Mouse (Mus musculus) cerebral cortex, adult 2 months (tissue): ENCODE measurements around the gene Cenpm.

Source experiments
- WGBS: fragments of 180-500 bp; shearing (Covaris S2); methylation state at CpG from one replicate; pipeline ENCODE4 v1.1.7; 2018; 5-methylcytosine and 5-hydroxymethylcytosine counted together

Gene Cenpm

GRCm38 (mm10) chr15:82244115-82244804 lies at the start of gene Cenpm:
TSS of gene Cenpm (minus strand) at chr15:82244748.
- under 1% methylated on average over 65 of the region's 65 CpGs for WGBS

GRCm38 (mm10) chr15:82294059-82294458 lies 49.5 kb upstream of the Cenpm start:
- 13% methylated on average over 8 of the region's 8 CpGs for WGBS

- 6% methylated on average over 7 of the region's 7 CpGs for WGBS
These were observed 48.7 kb upstream of the Cenpm start for GRCm38 (mm10) chr15:82293271-82293711.

GRCm38 (mm10) chr15:82292851-82293250 lies 48.3 kb upstream of the Cenpm start:
- WGBS = 37% methylated on average over 5 of the region's 5 CpGs

GRCm38 (mm10) chr15:82290252-82290651 lies 45.7 kb upstream of the Cenpm start:
- 79% methylated on average over 7 of the region's 7 CpGs for WGBS

- 70% methylated on average over 12 of the region's 12 CpGs for WGBS
These were observed 41.6 kb upstream of the Cenpm start for GRCm38 (mm10) chr15:82286157-82286556.

- 38% methylated on average over 4 of the region's 4 CpGs for WGBS
These were observed 36.1 kb upstream of the Cenpm start for GRCm38 (mm10) chr15:82280638-82281037.

- WGBS = 35% methylated on average over 5 of the region's 5 CpGs
These were observed 33.0 kb upstream of the Cenpm start for GRCm38 (mm10) chr15:82277591-82277990.

- WGBS = under 1% methylated on average over 63 of the region's 86 CpGs
These were observed 30.7 kb upstream of the Cenpm start for GRCm38 (mm10) chr15:82274927-82275901.

- 28% methylated on average over 6 of the region's 6 CpGs for WGBS
These were observed 30.0 kb upstream of the Cenpm start, which contains the start of gene Sept3 for GRCm38 (mm10) chr15:82274593-82274926. TSS of gene Sept3 (plus strand) at chr15:82274893.

- 89% methylated on average over 6 of the region's 6 CpGs for WGBS
These were observed 27.7 kb upstream of the Cenpm start for GRCm38 (mm10) chr15:82272295-82272694.

- WGBS = 1% methylated on average over 5 of the region's 5 CpGs
These were observed 26.7 kb upstream of the Cenpm start for GRCm38 (mm10) chr15:82271201-82271600.

- WGBS = 65% methylated on average over 9 of the region's 9 CpGs
These were observed 24.2 kb upstream of the Cenpm start for GRCm38 (mm10) chr15:82268783-82269182.

- WGBS = 35% methylated on average over 3 of the region's 3 CpGs
These were observed 23.6 kb upstream of the Cenpm start for GRCm38 (mm10) chr15:82268185-82268584.

- 5% methylated on average over 6 of the region's 6 CpGs for WGBS
These were observed 21.8 kb upstream of the Cenpm start for GRCm38 (mm10) chr15:82266356-82266755.

- WGBS = 20% methylated on average over 16 of the region's 16 CpGs
These were observed 15.0 kb upstream of the Cenpm start for GRCm38 (mm10) chr15:82259510-82259909.

GRCm38 (mm10) chr15:82255944-82256383 lies 11.4 kb upstream of the Cenpm start:
- WGBS = 10% methylated on average over 10 of the region's 10 CpGs

GRCm38 (mm10) chr15:82255248-82255647 lies 10.7 kb upstream of the Cenpm start:
- WGBS = 28% methylated on average over 4 of the region's 4 CpGs

- WGBS = 94% methylated on average over 6 of the region's 6 CpGs
These were observed 7.5 kb upstream of the Cenpm start, which contains the start of gene 1500009C09Rik for GRCm38 (mm10) chr15:82252097-82252496. TSS of gene 1500009C09Rik (plus strand) at chr15:82252397.

GRCm38 (mm10) chr15:82251579-82251978 lies 7.0 kb upstream of the Cenpm start:
- 97% methylated on average over 3 of the region's 3 CpGs for WGBS

GRCm38 (mm10) chr15:82247131-82247776 lies 2.7 kb upstream of the Cenpm start:
- 75% methylated on average over 3 of the region's 3 CpGs for WGBS

GRCm38 (mm10) chr15:82244805-82245161 lies 235 bp upstream of the Cenpm start:
- 22% methylated on average over 9 of the region's 9 CpGs for WGBS
